Mouse (Mus musculus) brown adipose tissue, adult 24 weeks (tissue): ENCODE data around the gene Hnrnpa3. TPM values are rescaled to one million over a fixed set of nuclear protein-coding genes. Genes with fewer than 3 reads are reported as not detected.
A peak's percentile ranks its signal among the peaks of the same experiment; 100 is the strongest.

Source experiments
- H3K27ac ChIP-seq: fragments of 200-500 bp; replicated peaks from 2 replicates; pipeline ENCODE4 v1.5.1; 2012; ENCODE audit warnings: low read depth, mild to moderate bottlenecking, low read length
- H3K4me1 ChIP-seq: fragments of 200-500 bp; 2 replicates; pipeline ENCODE4 v1.6.1; 2012; ENCODE audit warnings: low read length, mixed read lengths; ENCODE audit not compliant: control insufficient read depth, insufficient read depth, insufficient read length
- H3K4me3 ChIP-seq: fragments of 200-500 bp; 2 replicates; pipeline ENCODE4 v1.5.1; 2012; ENCODE audit warnings: low read depth, mild to moderate bottlenecking, low read length, moderate library complexity; ENCODE audit not compliant: insufficient read depth
- polyA plus RNA-seq: library from polyadenylated mRNA; stranded (reverse); fragments of >200 nt; gene quantifications from 2 replicates; pipeline ENCODE4 v1.2.4, GENCODE M21; 2012; ENCODE audit not compliant: missing spikeins, insufficient read depth, insufficient read length

Gene Hnrnpa3
- polyA plus RNA-seq, 1 experiment = 58.7 TPM

DNA sequence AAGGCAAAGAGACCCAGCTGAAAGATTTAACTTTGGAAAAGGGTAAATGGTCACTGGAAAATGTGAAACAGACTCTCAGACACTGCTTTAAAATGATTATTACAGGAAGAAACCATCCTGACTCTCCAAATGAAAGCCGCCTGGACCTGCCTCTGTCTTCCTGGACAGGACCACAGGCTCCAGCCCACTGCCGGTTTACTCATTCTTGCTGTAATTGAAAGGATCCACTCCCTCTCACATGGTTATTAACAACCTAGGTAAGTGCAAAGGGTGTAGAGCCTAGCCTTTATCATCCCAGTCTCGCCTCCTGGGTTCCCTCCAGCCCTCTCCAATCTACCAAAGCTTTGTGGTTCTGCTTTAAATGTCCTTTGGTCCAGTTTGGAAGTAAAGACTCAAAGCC lies 42.1 kb downstream of the Hnrnpa3 start:
- peak overlapping the region; percentile 37 for H3K27ac ChIP-seq
- H3K4me3 ChIP-seq = peak overlapping the region; percentile 24; the same call in 1 of the 2 replicates
- peaks cover 38% of the 10 kb centered on the region for H3K4me1 ChIP-seq

DNA sequence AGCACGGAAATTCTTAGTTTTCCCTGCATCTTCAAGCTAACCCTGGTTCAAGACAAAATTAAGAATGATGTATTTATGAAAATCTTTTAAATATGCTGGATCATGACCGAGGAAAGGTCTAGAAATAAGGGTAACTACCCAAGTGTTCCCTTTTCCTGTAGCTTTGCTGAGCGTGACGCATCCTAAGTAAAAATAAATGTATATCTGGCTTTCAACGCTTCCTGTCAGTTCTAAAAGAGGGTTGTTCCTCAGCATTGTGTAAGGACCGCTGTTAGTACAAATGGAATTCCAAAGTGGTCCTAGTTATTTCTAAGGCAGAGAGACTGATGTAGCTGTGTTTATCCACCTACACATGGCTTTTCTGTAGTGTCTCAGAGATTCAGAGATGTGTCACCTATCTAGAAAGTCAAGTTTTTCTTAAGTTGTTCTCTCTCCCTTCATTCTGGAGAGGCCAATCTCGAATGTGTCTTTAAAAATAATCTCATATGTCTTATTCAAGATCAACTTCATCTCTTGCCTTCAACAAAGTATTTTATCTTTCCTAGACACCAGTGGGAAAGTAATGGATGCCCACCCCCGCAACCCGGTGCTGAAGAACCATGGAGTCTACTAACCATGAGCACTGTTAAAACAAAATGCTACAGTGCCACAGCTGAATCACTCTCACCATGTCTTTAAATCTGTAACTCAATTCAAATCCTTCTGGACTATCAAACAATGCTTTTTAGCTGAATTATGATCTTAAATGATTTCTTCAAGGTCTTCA lies 42.9 kb downstream of the Hnrnpa3 start:
- Histone ChIP-seq H3K4me1 (peaks cover 31% of the 10 kb centered on the region), H3K27ac (peak overlapping the region; percentile 81), H3K4me3 (peak overlapping the region; percentile 46)

GRCm38 (mm10) chr2:75702588-75702976 lies 43.5 kb downstream of the Hnrnpa3 start:
- Histone ChIP-seq H3K27ac (peak overlapping the region; percentile 81), H3K4me1 (peaks cover 27% of the 10 kb centered on the region), H3K4me3 (peak overlapping the region; percentile 79)

- Histone ChIP-seq H3K4me1 (peaks cover 19% of the 10 kb centered on the region), H3K27ac (peak overlapping the region; percentile 96), H3K4me3 (peak overlapping the region; percentile 79)
Observed at GRCm38 (mm10) chr2:75703375-75704181, 44.5 kb downstream of the Hnrnpa3 start.

GRCm38 (mm10) chr2:75704234-75705161 lies 45.4 kb downstream of the Hnrnpa3 start, which contains the start of gene Nfe2l2:
TSS of gene Nfe2l2 (minus strand) at chr2:75704641.
- H3K4me1 ChIP-seq = peaks cover 13% of the 10 kb centered on the region; the same call in 1 of the 2 replicates
- H3K4me3 ChIP-seq = peak within 1 kb of the TSS; percentile 79
- peak within 1 kb of the TSS; percentile 96 for H3K27ac ChIP-seq

- H3K4me3 ChIP-seq = peak overlapping the region; percentile 76
- peak overlapping the region; percentile 64 for H3K27ac ChIP-seq
- peaks cover 10% of the 10 kb centered on the region; the same call in 1 of the 2 replicates for H3K4me1 ChIP-seq
Observed at GRCm38 (mm10) chr2:75705162-75705752, 46.2 kb downstream of the Hnrnpa3 start.

GRCm38 (mm10) chr2:75706435-75706834 lies 47.4 kb downstream of the Hnrnpa3 start:
- Histone ChIP-seq H3K27ac (no peak overlapping the region), H3K4me3 (no peak overlapping the region), H3K4me1 (peaks cover 5% of the 10 kb centered on the region; the same call in 1 of the 2 replicates)

DNA sequence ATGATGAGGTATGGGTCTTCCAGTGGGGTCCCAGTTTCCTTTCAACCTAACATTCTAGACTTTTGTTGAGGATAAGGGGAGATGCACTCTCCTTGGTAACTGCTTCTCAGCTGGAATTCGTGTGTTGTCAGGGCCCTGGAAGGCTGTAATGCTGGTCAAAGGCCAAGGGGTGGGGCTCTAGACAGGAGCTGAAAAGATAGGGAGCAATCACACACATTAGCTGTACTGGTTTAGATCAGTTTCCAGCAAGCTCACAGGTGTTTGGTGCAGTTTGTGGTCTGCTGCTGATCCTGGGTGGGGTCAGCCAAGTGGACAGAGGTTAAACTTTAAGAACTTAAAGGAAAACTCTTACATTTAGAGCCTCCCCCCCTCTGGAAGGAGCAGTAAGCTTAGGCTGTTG lies 48.4 kb downstream of the Hnrnpa3 start:
- H3K27ac ChIP-seq = no peak overlapping the region
- no peak overlapping the region for H3K4me3 ChIP-seq
- H3K4me1 ChIP-seq = peaks cover 4% of the 10 kb centered on the region; the same call in 1 of the 2 replicates

GRCm38 (mm10) chr2:75713083-75713482 lies 54.0 kb downstream of the Hnrnpa3 start:
- H3K27ac ChIP-seq = no peak overlapping the region
- no peak overlapping the region for H3K4me3 ChIP-seq
- no peaks in the 10 kb centered on the region for H3K4me1 ChIP-seq

DNA sequence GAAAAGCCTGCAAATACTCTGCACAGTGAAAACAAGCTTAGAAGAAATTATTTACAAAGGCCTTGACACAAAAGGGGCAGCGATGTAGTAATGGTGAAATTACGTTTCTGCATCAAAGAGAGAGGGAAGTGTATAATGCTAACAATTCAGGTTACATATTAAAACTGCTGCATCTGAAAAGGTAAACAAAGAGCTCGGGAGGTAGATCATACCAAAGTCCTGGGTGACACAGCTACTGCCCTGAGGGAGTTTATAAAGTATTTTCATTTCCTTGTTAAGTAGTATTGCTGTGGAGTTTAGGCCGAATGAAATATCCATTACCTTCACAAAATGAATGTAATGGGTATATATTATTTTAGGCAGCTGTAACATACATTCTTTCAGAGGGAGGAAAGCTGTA lies 55.7 kb downstream of the Hnrnpa3 start:
- Histone ChIP-seq H3K4me3 (no peak overlapping the region), H3K27ac (no peak overlapping the region), H3K4me1 (no peaks in the 10 kb centered on the region)

- H3K4me3 ChIP-seq = no peak overlapping the region
- H3K27ac ChIP-seq = no peak overlapping the region
- 0 out of 2 replicates have a peak, but pooled peaks cover 2% of the 10 kb centered on the region for H3K4me1 ChIP-seq
Observed at GRCm38 (mm10) chr2:75716046-75717016, 57.3 kb downstream of the Hnrnpa3 start.
